13 mouse cellular contexts compared by ENCODE assay signal in the genomic region with DNA sequence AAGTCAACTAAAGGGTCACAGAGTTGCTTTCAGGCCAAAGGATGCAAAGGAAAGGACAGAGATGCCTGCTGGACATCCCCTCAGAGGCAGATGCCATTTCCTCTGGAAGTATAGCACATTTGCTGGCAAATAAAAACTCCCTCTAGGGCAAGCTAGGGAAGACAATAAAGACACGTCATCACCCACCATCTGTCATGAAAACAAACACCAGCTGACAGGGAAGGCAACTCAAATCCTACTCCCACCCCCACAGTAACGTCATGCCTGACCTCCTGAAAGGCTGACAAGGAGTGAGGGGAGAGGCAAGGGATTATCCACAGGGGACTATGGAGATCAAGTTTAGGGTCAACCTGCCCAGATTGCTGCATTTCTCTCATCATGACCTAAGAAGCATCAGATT. TPM values are rescaled to one million over a fixed set of nuclear protein-coding genes. Genes with fewer than 3 reads are reported as not detected.
DNase-seq lines count a peak whose midpoint lies in the region; ATAC-seq and TF ChIP-seq lines count a peak whose summit lies in the region.
"Had no signal": no experiment of that assay in that cellular context is flagged by ENCODE, and none has a peak within 500 bp of the region (broad histone marks: within the 10 kb centered on the region; RNA-seq: fewer than 3 reads in every experiment).

No protein-coding gene starts in this region.

- peak; percentile 52; the same call in 1 of the 2 replicates for ATAC-seq in kidney, embryonic 14.5 days (ENCODE audit: low FRiP score, low TSS enrichment)
- ATAC-seq in hindbrain, embryonic 14.5 days (ENCODE audit: low FRiP score), result peak; percentile 62; the same call in 1 of the 2 replicates
- no peak for ATAC-seq in midbrain, postnatal 0 days (ENCODE audit: low FRiP score)
- no peak for ATAC-seq in monocyte, adult 5-6 weeks (replicated peaks; ENCODE audit: insufficient number of reproducible peaks, low FRiP score, low TSS enrichment, poor library complexity, severe bottlenecking)
- no peak for ATAC-seq in activated CD4-positive, CD25-positive, alpha-beta regulatory T cell, adult 4 months

- no peaks in the 10 kb centered on the region for H3K36me3 ChIP-seq in kidney, embryonic 14.5 days (ENCODE audit: control insufficient read depth, insufficient read depth, low read length)
- no peaks in the 10 kb centered on the region for H3K36me3 ChIP-seq in hindbrain, embryonic 14.5 days (replicated peaks; ENCODE audit: control insufficient read depth, insufficient read depth)
- no peaks in the 10 kb centered on the region for H3K36me3 ChIP-seq in midbrain, postnatal 0 days (ENCODE audit: insufficient read depth, low read length)
- H3K36me3 ChIP-seq: heart, embryonic 10.5 days had no signal

- H3K4me1 ChIP-seq in kidney, embryonic 14.5 days (ENCODE audit: control insufficient read depth, insufficient read depth, low read length), result no peaks in the 10 kb centered on the region
- no peaks in the 10 kb centered on the region for H3K4me1 ChIP-seq in hindbrain, embryonic 14.5 days (replicated peaks; ENCODE audit: control insufficient read depth, insufficient read depth, low read length)
- no peaks in the 10 kb centered on the region for H3K4me1 ChIP-seq in midbrain, postnatal 0 days (ENCODE audit: insufficient read depth, low read length)
- H3K4me1 ChIP-seq: heart, embryonic 10.5 days had no signal

- WGBS in kidney, embryonic 14.5 days, result 2% methylated on average over 2 of the region's 2 CpGs
- WGBS in hindbrain, embryonic 14.5 days, result 5% methylated on average over 2 of the region's 2 CpGs
- WGBS in midbrain, postnatal 0 days, result 7% methylated on average over 2 of the region's 2 CpGs

- no peaks in the 10 kb centered on the region for H3K27me3 ChIP-seq in kidney, embryonic 14.5 days (ENCODE audit: control insufficient read depth, insufficient read depth, low read length)
- H3K27me3 ChIP-seq in hindbrain, embryonic 14.5 days (ENCODE audit: control insufficient read depth, insufficient read depth, low read length), result no peaks in the 10 kb centered on the region
- H3K27me3 ChIP-seq in midbrain, postnatal 0 days (ENCODE audit: insufficient read depth, low read length), result no peaks in the 10 kb centered on the region

- no peaks in the 10 kb centered on the region for H3K9me3 ChIP-seq in kidney, embryonic 14.5 days (ENCODE audit: control insufficient read depth, low read length)
- no peaks in the 10 kb centered on the region for H3K9me3 ChIP-seq in hindbrain, embryonic 14.5 days (ENCODE audit: control insufficient read depth, low read length)
- no peaks in the 10 kb centered on the region for H3K9me3 ChIP-seq in midbrain, postnatal 0 days (ENCODE audit: low read length)
- H3K9me3 ChIP-seq: heart, embryonic 10.5 days had no signal

- no peak for TF ChIP-seq CTCF in midbrain, postnatal 0 days (IDR thresholded peaks at IDR 0.05)

- H3K27ac ChIP-seq in kidney, embryonic 14.5 days (ENCODE audit: low read depth, low read length), result no peak overlapping the region
- H3K27ac ChIP-seq in hindbrain, embryonic 14.5 days, result no peak overlapping the region
- no peak overlapping the region for H3K27ac ChIP-seq in midbrain, postnatal 0 days (ENCODE audit: low read depth, low read length)
- H3K27ac ChIP-seq: heart, embryonic 10.5 days had no signal

- no peak overlapping the region for H3K9ac ChIP-seq in kidney, embryonic 14.5 days (ENCODE audit: low read depth, low read length)
- H3K9ac ChIP-seq in hindbrain, embryonic 14.5 days, result no peak overlapping the region
- no peak overlapping the region for H3K9ac ChIP-seq in midbrain, postnatal 0 days (replicated peaks; ENCODE audit: low read length, poor library complexity, severe bottlenecking)
- H3K9ac ChIP-seq: lung, embryonic 14.5 days had no signal

- no peak overlapping the region for H3K4me2 ChIP-seq in kidney, embryonic 14.5 days (replicated peaks; ENCODE audit: low read depth, low read length)
- no peak overlapping the region for H3K4me2 ChIP-seq in hindbrain, embryonic 14.5 days (replicated peaks)
- H3K4me2 ChIP-seq in midbrain, postnatal 0 days (ENCODE audit: low read depth, low read length, poor library complexity, severe bottlenecking), result no peak overlapping the region
- H3K4me2 ChIP-seq: lung, embryonic 14.5 days had no signal

- no peak for DNase-seq in kidney, postnatal 10 days
- peak; percentile 65 for DNase-seq in embryo, embryonic 10.5 days (ENCODE audit: low spot score)
- no peak for DNase-seq in hindbrain, embryonic 14.5 days (ENCODE audit: low spot score)
- DNase-seq in midbrain, postnatal 0 days (ENCODE audit: low spot score), result peak; percentile 58
- DNase-seq in urinary bladder, postnatal 10 days (ENCODE audit: low spot score), result no peak
- DNase-seq: kidney, adult 11 months; lung, embryonic 14.5 days; right cerebral cortex, postnatal 4 days had no signal

- H3K4me3 ChIP-seq in kidney, embryonic 14.5 days (ENCODE audit: low read length), result no peak overlapping the region
- no peak overlapping the region for H3K4me3 ChIP-seq in hindbrain, embryonic 14.5 days (replicated peaks; ENCODE audit: low read length)
- H3K4me3 ChIP-seq in midbrain, postnatal 0 days (ENCODE audit: low read depth, low read length), result no peak overlapping the region
- H3K4me3 ChIP-seq: heart, embryonic 10.5 days had no signal

RNA-seq across cellular contexts. Expression of gene Olfr827, which starts 30.1 kb away (rescaled TPM):
- polyA plus RNA-seq in kidney, embryonic 14.5 days (2014; fragmentation: Nextera tagmentation; extraction: Ambion mirVana), result not detected in 2 replicates
- not detected in 2 replicates for polyA plus RNA-seq in hindbrain, embryonic 14.5 days (2014; fragmentation: Nextera tagmentation; extraction: Ambion mirVana)
- not detected in 2 replicates for total RNA-seq in midbrain, postnatal 0 days (2014; rRNA removed)
- polyA plus RNA-seq in midbrain, postnatal 0 days (2015; fragmentation: Nextera tagmentation; extraction: Ambion mirVana), result not detected in 2 replicates
- total RNA-seq in monocyte, adult 5-6 weeks (2017), result not detected in 3 replicates
- polyA plus RNA-seq in activated CD4-positive, CD25-positive, alpha-beta regulatory T cell, adult 4 months (2017; shearing (Covaris generic)), result not detected
- total RNA-seq: left cerebral cortex, postnatal 25 days had no signal
- polyA plus RNA-seq: heart, embryonic 10.5 days; lung, embryonic 14.5 days had no signal

RNA-seq across cellular contexts. Expression of gene Neurod4, which starts 35.8 kb away (rescaled TPM):
- polyA plus RNA-seq in kidney, embryonic 14.5 days (2014; fragmentation: Nextera tagmentation; extraction: Ambion mirVana), result not detected in 2 replicates
- 1.2 and 2.1 TPM in 2 replicates for polyA plus RNA-seq in hindbrain, embryonic 14.5 days (2014; fragmentation: Nextera tagmentation; extraction: Ambion mirVana)
- total RNA-seq in midbrain, postnatal 0 days (2014; rRNA removed), result 0.47 and 0.77 TPM in 2 replicates
- polyA plus RNA-seq in midbrain, postnatal 0 days (2015; fragmentation: Nextera tagmentation; extraction: Ambion mirVana), result 0.12 and 0.52 TPM in 2 replicates
- total RNA-seq in monocyte, adult 5-6 weeks (2017), result 0.68 TPM in 1 of 3 replicates, not detected in the others
- polyA plus RNA-seq in activated CD4-positive, CD25-positive, alpha-beta regulatory T cell, adult 4 months (2017; shearing (Covaris generic)), result under 1 TPM in 1 of 2 experiments, not detected in 1; 0.14 TPM
- polyA plus RNA-seq: lung, embryonic 14.5 days had no signal

Comparison
In these comparisons a context has a peak if more than half of its experiments do, and no peak if none do; other contexts are left out.
1. ATAC-seq: peak in kidney, embryonic 14.5 days (single experiment) and hindbrain, embryonic 14.5 days (single experiment); none in midbrain, postnatal 0 days (single experiment), monocyte, adult 5-6 weeks (single experiment) and activated CD4-positive, CD25-positive, alpha-beta regulatory T cell, adult 4 months (single experiment).
2. DNase-seq: peak in embryo, embryonic 10.5 days (single experiment) and midbrain, postnatal 0 days (single experiment); none in kidney, postnatal 10 days (single experiment), hindbrain, embryonic 14.5 days (single experiment) and urinary bladder, postnatal 10 days (single experiment).